Mouse (Mus musculus) C2C12 (cell line): Measurements from ENCODE around the gene Slc39a9. TPM values are rescaled to one million over a fixed set of nuclear protein-coding genes. Genes with fewer than 3 reads are reported as not detected.

Source experiments
- H3K27me3 ChIP-seq: one replicate; pipeline ENCODE4 v1.6.1; 2011; ENCODE audit not compliant: control insufficient read depth, insufficient read depth, insufficient read length
- H3K36me3 ChIP-seq: one replicate; pipeline ENCODE4 v1.6.1; 2011; ENCODE audit not compliant: control insufficient read depth, insufficient read depth
- H3K4me3 ChIP-seq: one replicate; pipeline ENCODE4 v1.5.1; 2011; ENCODE audit warnings: mild to moderate bottlenecking, control low read depth; ENCODE audit not compliant: poor library complexity, insufficient read depth, severe bottlenecking
- H3K79me2 ChIP-seq: one replicate; pipeline ENCODE4 v1.6.1; 2011; ENCODE audit not compliant: control insufficient read depth, insufficient read depth
- H3K79me3 ChIP-seq: one replicate; pipeline ENCODE4 v1.6.1; 2011; ENCODE audit warnings: low read depth, control low read depth
- H3ac ChIP-seq: one replicate; pipeline ENCODE3; 2011; ENCODE audit warnings: low read depth; ENCODE audit not compliant: control insufficient read depth, insufficient read length
- CEBPB ChIP-seq: IDR thresholded peaks from one replicate; pipeline ENCODE4 v1.6.1; 2011; ENCODE audit warnings: low read depth, mild to moderate bottlenecking, control low read depth, moderate library complexity
- CTCF ChIP-seq: IDR thresholded peaks from one replicate; pipeline ENCODE4 v1.5.1; 2011; ENCODE audit not compliant: control insufficient read depth, insufficient read depth, insufficient read length
- FOSL1 ChIP-seq: IDR thresholded peaks from one replicate; pipeline ENCODE4 v1.8.0; 2011; ENCODE audit warnings: mild to moderate bottlenecking, low read length; ENCODE audit not compliant: poor library complexity, insufficient read depth, severe bottlenecking
- MAX ChIP-seq: IDR thresholded peaks from one replicate; pipeline ENCODE4 v1.6.1; 2011; ENCODE audit warnings: mild to moderate bottlenecking, control low read depth
- MYOD1 ChIP-seq: IDR thresholded peaks from one replicate; pipeline ENCODE4 v1.6.1; 2011; ENCODE audit warnings: low read depth; ENCODE audit not compliant: control insufficient read depth, insufficient read length
- MYOG ChIP-seq: IDR thresholded peaks from one replicate; pipeline ENCODE4 v1.6.1; 2011; ENCODE audit not compliant: control insufficient read depth, insufficient read length; ENCODE audit errors: extremely low read depth
- USF1 ChIP-seq: IDR thresholded peaks from one replicate; pipeline ENCODE4 v1.6.1; 2011; ENCODE audit warnings: low read depth, mild to moderate bottlenecking, control low read depth, moderate library complexity
- polyA plus RNA-seq: library from polyadenylated mRNA; unstranded; fragments of >200 nt; fragmentation: generic; extraction: Trizol; gene quantifications from one replicate; pipeline ENCODE4 v1.2.1, GENCODE M21; 2012; ENCODE audit warnings: missing spikeins

The Slc39a9 gene
- polyA plus RNA-seq, 1 experiment = 12.8 TPM

GRCm38 (mm10) chr12:80604218-80604617 is 39.5 kb upstream of the Slc39a9 start:
- H3K79me2 ChIP-seq = no peaks in the 10 kb centered on the region
- no peak overlapping the region for H3ac ChIP-seq
- H3K79me3 ChIP-seq = no peaks in the 10 kb centered on the region
- H3K4me3 ChIP-seq = no peak overlapping the region
- peaks cover 6% of the 10 kb centered on the region for H3K27me3 ChIP-seq
- TF ChIP-seq CTCF (no peak), FOSL1 (no peak), MYOG (no peak), USF1 (no peak), MYOD1 (no peak)
- no peaks in the 10 kb centered on the region for H3K36me3 ChIP-seq

GRCm38 (mm10) chr12:80608576-80608975 is 35.1 kb upstream of the Slc39a9 start:
- Histone ChIP-seq H3K4me3 (no peak overlapping the region), H3K79me2 (no peaks in the 10 kb centered on the region), H3K27me3 (peaks cover 5% of the 10 kb centered on the region), H3K79me3 (no peaks in the 10 kb centered on the region), H3ac (no peak overlapping the region), H3K36me3 (no peaks in the 10 kb centered on the region)
- TF ChIP-seq FOSL1 (no peak), CTCF (no peak), MYOD1 (no peak), MYOG (no peak), USF1 (no peak), CEBPB (no peak), MAX (no peak)

DNA sequence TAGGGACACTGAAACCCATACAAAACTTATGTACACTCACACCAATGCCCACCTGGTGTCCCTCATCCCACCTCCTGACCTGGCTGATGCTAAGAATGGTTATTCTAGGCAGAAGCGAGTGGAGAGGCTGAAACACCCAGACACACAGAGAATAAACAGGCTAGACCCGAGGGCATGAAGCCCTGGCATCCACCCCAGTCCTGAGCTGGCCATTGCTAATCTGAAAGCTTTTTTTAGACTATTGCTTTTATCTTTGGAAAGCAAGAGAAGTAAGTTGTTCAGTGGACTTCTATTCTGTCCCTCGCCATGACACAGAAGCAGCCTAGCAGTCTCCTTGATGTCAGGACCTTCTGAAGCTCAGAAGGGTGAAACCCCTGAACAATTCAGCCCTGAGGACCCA is 33.8 kb upstream of the Slc39a9 start:
- H3K27me3 ChIP-seq = peaks cover 5% of the 10 kb centered on the region
- H3ac ChIP-seq = no peak overlapping the region
- no peaks in the 10 kb centered on the region for H3K79me2 ChIP-seq
- H3K79me3 ChIP-seq = no peaks in the 10 kb centered on the region
- H3K4me3 ChIP-seq = no peak overlapping the region
- no peak for TF ChIP-seq MYOG
- no peak for TF ChIP-seq CEBPB
- TF ChIP-seq USF1 = no peak
- TF ChIP-seq MYOD1 = no peak
- TF ChIP-seq FOSL1 = no peak
- TF ChIP-seq MAX = no peak
- TF ChIP-seq CTCF = no peak
- H3K36me3 ChIP-seq = no peaks in the 10 kb centered on the region

DNA sequence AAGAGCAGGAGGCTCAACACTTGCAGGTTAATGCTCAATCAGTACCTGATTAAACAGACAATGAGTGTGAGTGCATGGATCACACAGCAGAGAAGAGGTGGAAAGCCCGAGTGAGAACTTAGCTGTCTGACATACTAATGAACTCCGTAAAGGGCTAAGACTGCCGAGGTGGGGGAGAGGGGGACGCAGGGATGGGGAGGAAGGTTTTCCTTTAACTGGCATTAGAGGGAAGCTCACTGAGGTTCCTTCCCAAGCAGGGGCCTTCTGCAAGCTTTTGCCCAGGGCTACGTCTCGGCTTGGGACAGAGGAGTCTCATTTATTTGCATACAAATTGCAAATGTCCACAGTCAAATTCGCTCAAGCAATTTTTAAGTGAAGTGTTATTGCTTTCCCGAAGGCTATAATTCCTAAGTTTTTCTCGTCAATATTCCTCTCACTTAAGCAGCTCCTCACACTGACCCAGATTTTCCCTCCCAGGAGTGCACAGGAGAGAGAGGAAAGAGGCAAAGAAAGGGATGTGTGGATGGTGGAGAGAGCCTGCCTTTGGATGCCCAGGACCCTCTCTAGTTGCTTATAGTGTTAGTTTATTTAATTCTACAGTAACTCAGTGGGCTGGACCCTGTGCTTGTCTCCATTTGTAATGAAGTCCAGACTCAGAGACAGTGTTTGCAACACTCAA is 31.4 kb upstream of the Slc39a9 start:
- no peaks in the 10 kb centered on the region for H3K79me3 ChIP-seq
- no peak overlapping the region for H3ac ChIP-seq
- H3K4me3 ChIP-seq = no peak overlapping the region
- H3K36me3 ChIP-seq = no peaks in the 10 kb centered on the region
- TF ChIP-seq USF1 (no peak), MYOG (no peak), CEBPB (no peak), FOSL1 (no peak), MAX (no peak), CTCF (no peak), MYOD1 (no peak)
- H3K27me3 ChIP-seq = peaks cover 5% of the 10 kb centered on the region
- no peaks in the 10 kb centered on the region for H3K79me2 ChIP-seq

- Histone ChIP-seq H3K36me3 (no peaks in the 10 kb centered on the region), H3K79me3 (no peaks in the 10 kb centered on the region), H3ac (no peak overlapping the region), H3K4me3 (no peak overlapping the region), H3K27me3 (peaks cover 2% of the 10 kb centered on the region), H3K79me2 (no peaks in the 10 kb centered on the region)
- TF ChIP-seq USF1 (peak; percentile 18), CTCF (no peak), MAX (no peak), CEBPB (no peak), FOSL1 (no peak), MYOD1 (no peak), MYOG (no peak)
Measured at GRCm38 (mm10) chr12:80615371-80616257, 28.1 kb upstream of the Slc39a9 start.
